Mouse (Mus musculus): ENCODE measurements around the gene Srrd. TPM values are rescaled to one million over a fixed set of nuclear protein-coding genes. Genes with fewer than 3 reads are reported as not detected.
"Not testable (repeated sequence)": the region's sequence is repeated elsewhere in the genome, so short reads cannot be mapped to it uniquely, and the experiment has no call there.

The Srrd gene
- polyA plus RNA-seq, 1 experiment = 38.4 TPM

DNA sequence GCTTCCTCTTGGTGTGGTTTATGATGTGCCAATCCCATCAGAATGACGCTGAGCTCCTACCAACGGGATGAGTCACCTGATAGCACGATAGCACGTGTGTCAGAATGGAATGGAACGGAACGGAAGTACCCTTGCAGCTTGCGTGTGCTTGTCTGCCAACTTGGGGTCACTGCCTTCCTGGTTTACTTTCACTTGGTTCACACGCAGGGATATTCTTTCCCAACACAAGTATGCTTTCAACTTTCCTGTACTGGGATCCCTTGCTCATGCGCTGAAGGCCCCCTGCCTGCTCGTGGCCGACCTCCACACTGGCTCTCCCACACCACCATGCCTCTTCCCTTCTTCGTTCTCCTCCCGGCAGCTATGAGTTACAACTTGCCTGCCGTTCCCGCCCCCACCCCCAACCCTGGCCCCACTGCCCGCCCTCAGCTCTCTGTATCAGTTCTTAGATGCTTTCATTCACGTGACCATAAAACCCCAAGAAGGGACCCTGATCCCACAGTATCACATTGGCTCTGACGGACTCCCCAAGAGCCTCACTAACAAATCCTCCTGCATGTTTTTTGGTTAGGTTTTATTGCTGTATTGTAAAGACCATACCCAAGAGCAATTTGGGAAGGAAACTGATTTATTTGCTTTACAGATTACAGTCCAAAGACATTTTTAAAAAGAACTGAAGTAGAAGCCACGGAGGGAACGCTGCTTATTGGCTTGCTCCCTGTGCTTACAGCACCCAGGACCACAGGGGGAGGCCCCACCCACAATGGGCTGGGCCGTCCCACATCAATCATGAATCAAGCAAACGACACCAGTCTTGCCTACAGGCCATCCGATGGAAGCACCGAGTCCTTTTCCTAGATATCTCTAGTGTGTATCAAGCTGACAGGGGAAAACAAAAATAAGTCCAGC lies 17.9 kb downstream of the Srrd start:
- TF ChIP-seq POLR2A (IDR thresholded peaks at IDR 0.05; ENCODE audit: borderline replicate concordance, extremely low read depth, low read depth, low read length) = peak; percentile 12; the same call in 1 of the 2 replicates
- TF ChIP-seq CTCF (IDR thresholded peaks at IDR 0.05; ENCODE audit: insufficient read depth, low read length) = no peak
- WGBS = 13% methylated on average over 24 of the region's 24 CpGs
- DNase-seq = no peak
- peak overlapping the region; percentile 35 for H3K4me3 ChIP-seq (replicated peaks; ENCODE audit: extremely low read depth, low read depth, low read length)
- H3K4me1 ChIP-seq (ENCODE audit: control insufficient read depth, insufficient read depth, low read length) = peaks cover 5% of the 10 kb centered on the region; the same call in 1 of the 2 replicates

DNA sequence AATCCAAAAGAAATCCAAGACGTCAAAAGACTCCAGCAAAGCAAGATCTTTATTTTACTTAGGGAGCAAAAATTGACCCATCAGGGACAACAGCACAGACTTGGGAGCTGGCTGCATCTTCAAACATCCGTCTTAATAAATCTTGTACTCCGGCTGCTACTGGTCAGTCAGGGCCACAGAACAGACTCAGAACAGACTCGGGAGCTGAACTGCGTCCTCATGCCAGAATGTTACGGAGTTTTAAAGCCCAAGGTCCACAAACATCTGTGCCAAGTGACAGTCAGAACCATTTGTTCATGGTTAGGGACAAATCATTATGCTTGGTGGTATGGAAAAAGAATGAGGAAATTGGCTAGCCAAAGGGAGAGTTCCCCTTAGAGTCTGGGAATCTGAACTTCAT lies 19.6 kb downstream of the Srrd start:
- Histone ChIP-seq H3K4me3 (replicated peaks; ENCODE audit: extremely low read depth, low read depth, low read length) (no peak overlapping the region), H3K4me1 (ENCODE audit: control insufficient read depth, insufficient read depth, low read length) (peaks cover 5% of the 10 kb centered on the region; the same call in 1 of the 2 replicates)
- TF ChIP-seq POLR2A (IDR thresholded peaks at IDR 0.05; ENCODE audit: borderline replicate concordance, extremely low read depth, low read depth, low read length) = no peak
- no peak for TF ChIP-seq CTCF (IDR thresholded peaks at IDR 0.05; ENCODE audit: insufficient read depth, low read length)
- WGBS = 81% methylated on average over 6 of the region's 6 CpGs
- no peak for DNase-seq

DNA sequence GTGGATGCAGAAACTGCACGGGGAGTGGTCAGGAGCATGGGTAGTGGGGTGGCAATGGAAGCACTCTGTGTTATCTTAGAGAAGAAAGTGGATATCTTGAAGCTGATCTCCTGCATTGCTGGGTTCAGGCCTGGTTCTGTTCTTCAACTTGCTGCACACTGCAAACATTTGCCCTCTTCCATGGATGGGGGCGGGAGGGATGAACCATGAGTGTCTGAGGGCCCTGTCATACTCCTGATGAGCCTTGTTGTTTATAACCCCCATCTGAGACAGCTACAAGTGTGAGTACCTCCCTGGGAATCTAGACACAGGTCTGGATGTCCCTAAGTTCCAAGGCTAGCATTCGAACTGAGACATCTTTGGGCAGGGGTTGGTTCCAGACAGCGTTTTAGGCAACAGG lies 21.5 kb downstream of the Srrd start:
- DNase-seq = no peak
- TF ChIP-seq CTCF (IDR thresholded peaks at IDR 0.05; ENCODE audit: insufficient read depth, low read length) = no peak
- TF ChIP-seq POLR2A (IDR thresholded peaks at IDR 0.05; ENCODE audit: borderline replicate concordance, extremely low read depth, low read depth, low read length) = no peak
- H3K4me3 ChIP-seq (replicated peaks; ENCODE audit: extremely low read depth, low read depth, low read length) = no peak overlapping the region
- peaks cover 3% of the 10 kb centered on the region; the same call in 1 of the 2 replicates for H3K4me1 ChIP-seq (ENCODE audit: control insufficient read depth, insufficient read depth, low read length)
- 73% methylated on average over 4 of the region's 4 CpGs for WGBS

DNA sequence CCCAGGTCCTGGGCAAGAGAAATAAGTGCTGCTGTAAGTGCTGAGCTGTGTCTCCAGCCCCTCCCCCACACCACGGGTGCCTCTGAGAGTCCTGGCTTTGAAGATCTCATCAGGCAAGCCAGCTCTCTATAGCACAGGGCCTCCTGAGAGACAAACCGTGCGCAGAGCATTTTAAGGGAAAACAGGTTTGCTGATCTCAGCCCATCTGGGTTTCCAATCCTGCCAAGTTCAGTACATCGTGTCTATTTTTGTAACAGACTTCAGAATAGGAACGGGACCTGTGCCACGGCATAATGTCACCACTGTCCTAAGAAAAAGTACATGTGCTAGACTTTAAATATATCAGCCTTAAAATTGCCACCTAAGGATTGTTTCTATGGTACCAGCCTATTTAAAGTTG lies 21.9 kb downstream of the Srrd start:
- H3K4me3 ChIP-seq (replicated peaks; ENCODE audit: extremely low read depth, low read depth, low read length) = no peak overlapping the region
- 54% methylated on average over 6 of the region's 6 CpGs for WGBS
- no peak for DNase-seq
- TF ChIP-seq POLR2A (IDR thresholded peaks at IDR 0.05; ENCODE audit: borderline replicate concordance, extremely low read depth, low read depth, low read length) (no peak), CTCF (IDR thresholded peaks at IDR 0.05; ENCODE audit: insufficient read depth, low read length) (no peak)
- H3K4me1 ChIP-seq (ENCODE audit: control insufficient read depth, insufficient read depth, low read length) = peaks cover 3% of the 10 kb centered on the region; the same call in 1 of the 2 replicates

DNA sequence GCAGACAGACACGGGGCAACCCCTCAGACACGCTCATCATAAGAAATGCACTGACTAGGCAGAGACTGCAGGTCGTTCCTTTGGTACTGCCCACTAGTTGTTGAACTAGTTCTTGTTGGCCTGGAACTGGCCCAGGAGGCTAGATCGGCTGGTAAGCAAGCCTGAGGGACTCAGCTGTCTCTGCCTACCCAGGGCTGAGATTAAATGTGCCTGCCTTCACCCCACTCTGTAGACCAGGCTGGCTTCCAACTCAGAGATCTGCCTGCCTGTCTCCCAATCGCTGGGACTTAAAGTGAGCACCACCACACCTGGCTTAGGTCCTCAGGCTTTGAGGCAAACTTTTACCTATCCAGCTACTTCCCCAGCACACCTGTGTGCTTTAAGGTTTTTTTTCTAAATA lies 22.5 kb downstream of the Srrd start:
- no peak for DNase-seq
- 68% methylated on average over 5 of the region's 5 CpGs for WGBS
- Histone ChIP-seq H3K4me3 (replicated peaks; ENCODE audit: extremely low read depth, low read depth, low read length) (no peak overlapping the region), H3K4me1 (ENCODE audit: control insufficient read depth, insufficient read depth, low read length) (no peaks in the 10 kb centered on the region; the same call in 1 of the 2 replicates)
- TF ChIP-seq POLR2A (IDR thresholded peaks at IDR 0.05; ENCODE audit: borderline replicate concordance, extremely low read depth, low read depth, low read length) (no peak), CTCF (IDR thresholded peaks at IDR 0.05; ENCODE audit: insufficient read depth, low read length) (no peak)

DNA sequence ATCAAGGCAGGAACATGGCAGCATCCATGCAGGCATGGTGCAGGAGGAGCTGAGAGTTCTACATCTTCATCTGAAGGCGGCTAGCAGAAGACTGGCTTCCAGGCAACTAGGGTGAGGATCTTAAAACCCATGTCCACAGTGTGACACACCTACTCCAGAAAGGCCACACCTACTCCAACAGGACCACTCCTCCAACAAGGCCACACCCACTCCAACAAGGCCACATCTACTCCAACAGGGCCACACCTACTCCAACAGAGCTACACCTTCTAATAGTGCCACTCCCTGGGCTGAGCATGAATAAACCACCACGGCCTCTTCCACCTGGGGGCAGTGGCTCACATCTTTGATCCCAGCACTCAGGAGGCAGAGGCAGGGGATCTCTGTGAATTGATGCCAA lies 23.5 kb downstream of the Srrd start:
- not testable (repeated sequence) for H3K4me1 ChIP-seq (ENCODE audit: control insufficient read depth, insufficient read depth, low read length); DNase-seq; H3K4me3 ChIP-seq (replicated peaks; ENCODE audit: extremely low read depth, low read depth, low read length)
- WGBS = 69% methylated on average over 2 of the region's 2 CpGs

DNA sequence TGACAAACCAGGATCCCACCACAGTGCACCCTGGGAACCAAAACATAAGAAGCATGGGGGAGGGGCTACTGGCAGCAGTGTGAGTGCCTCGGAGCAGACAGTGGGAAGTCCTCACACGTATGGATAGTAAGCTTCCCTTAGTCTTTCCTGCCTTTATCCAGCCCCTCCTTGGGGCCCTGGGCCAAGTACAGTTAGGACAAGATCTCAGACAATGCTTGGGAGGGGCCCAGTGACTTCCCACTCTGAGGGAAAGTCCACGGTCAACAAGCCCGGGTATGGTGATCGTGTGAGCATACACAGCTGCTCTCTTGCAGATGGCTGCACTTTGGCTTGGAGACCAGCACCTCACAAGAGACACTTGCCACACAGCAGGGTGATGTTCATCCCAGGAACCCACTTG lies 25.5 kb downstream of the Srrd start:
- DNase-seq = no peak
- Histone ChIP-seq H3K4me1 (ENCODE audit: control insufficient read depth, insufficient read depth, low read length) (no peaks in the 10 kb centered on the region; the same call in 1 of the 2 replicates), H3K4me3 (replicated peaks; ENCODE audit: extremely low read depth, low read depth, low read length) (no peak overlapping the region)
- WGBS = 11% methylated on average over 5 of the region's 5 CpGs
- TF ChIP-seq POLR2A (IDR thresholded peaks at IDR 0.05; ENCODE audit: borderline replicate concordance, extremely low read depth, low read depth, low read length) (no peak), CTCF (IDR thresholded peaks at IDR 0.05; ENCODE audit: insufficient read depth, low read length) (no peak)

DNA sequence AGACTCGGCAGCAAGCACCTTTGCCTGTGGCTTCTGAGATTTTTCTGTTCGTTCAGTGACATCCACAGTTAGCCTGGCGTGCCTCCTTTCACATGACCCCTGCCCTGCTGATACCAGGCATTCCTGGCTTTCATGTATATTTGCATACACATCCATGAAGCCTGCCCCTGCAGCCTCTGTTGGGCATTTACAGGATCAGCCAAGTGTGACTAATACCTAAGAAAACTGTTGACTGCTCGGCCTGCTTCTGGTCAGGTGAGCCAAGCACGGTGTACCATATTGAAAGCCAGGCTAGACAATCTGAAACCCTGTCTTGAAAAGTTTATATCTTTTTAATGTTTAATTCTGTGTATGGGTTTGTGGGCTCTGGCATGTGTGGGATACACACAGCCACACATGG lies 26.4 kb downstream of the Srrd start:
- no peaks in the 10 kb centered on the region; the same call in 1 of the 2 replicates for H3K4me1 ChIP-seq (ENCODE audit: control insufficient read depth, insufficient read depth, low read length)
- H3K4me3 ChIP-seq (replicated peaks; ENCODE audit: extremely low read depth, low read depth, low read length) = no peak overlapping the region
- DNase-seq = no peak
- TF ChIP-seq CTCF (IDR thresholded peaks at IDR 0.05; ENCODE audit: insufficient read depth, low read length) (no peak), POLR2A (IDR thresholded peaks at IDR 0.05; ENCODE audit: borderline replicate concordance, extremely low read depth, low read depth, low read length) (no peak)
- 85% methylated on average over 5 of the region's 5 CpGs for WGBS

DNA sequence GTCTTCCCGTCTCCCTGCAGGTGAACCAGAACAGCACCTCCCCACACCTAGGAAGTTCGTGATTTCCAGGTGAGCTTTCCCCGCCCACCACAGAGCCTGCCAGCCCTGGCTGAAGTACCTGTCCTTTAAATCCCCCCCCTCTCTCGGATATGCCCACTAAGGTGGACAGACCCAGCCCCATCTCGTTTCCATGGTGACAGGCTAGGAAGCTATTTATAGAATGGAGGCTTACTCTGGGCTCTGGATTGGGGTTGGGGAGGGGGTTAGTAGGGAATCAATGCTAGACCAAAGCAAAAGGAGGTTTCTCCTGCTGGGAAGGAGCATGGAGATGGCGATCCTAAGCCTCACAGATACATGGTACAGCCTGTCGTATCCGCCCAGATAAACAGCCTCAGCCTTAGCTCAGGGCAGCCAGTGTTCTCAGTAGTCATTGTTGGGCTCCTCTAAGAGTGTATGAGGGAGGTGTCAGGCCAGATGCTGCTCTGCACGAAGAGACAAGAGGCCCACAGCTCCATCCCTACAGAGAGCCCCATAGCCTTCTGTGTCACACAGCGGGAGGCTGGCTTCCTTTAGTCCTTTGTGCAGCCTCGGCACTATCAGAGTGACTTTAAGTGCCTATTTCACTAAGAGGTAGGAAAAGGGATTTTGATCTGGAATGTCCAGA lies 29.5 kb downstream of the Srrd start:
- Histone ChIP-seq H3K4me1 (ENCODE audit: control insufficient read depth, insufficient read depth, low read length) (no peaks in the 10 kb centered on the region; the same call in 1 of the 2 replicates), H3K4me3 (replicated peaks; ENCODE audit: extremely low read depth, low read depth, low read length) (no peak overlapping the region)
- TF ChIP-seq POLR2A (IDR thresholded peaks at IDR 0.05; ENCODE audit: borderline replicate concordance, extremely low read depth, low read depth, low read length) (no peak), CTCF (IDR thresholded peaks at IDR 0.05; ENCODE audit: insufficient read depth, low read length) (no peak)
- DNase-seq = no peak
- WGBS = 76% methylated on average over 11 of the region's 11 CpGs
